Mouse (Mus musculus): ENCODE results near the gene Ubl4b.

Ubl4b gene

DNA sequence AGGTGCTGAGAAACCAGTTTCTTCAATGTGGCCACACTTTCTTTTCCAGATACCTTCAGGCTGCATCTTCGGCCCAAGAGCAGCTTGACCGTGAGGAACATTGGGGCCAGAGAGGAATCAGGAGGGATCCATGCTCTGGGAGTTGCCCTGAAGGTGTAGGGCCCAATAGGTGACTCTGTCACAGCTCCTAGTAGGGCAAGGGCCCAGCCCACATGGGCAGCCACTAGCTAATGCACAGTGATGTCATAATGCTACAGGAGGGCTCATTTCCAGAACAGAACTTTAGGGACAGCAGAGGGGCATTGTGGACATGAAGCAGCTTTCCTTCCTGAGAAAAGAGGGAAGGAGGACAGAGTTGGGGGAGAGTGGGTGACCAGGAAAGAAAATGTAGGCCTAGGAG, at the start of gene Ubl4b:
Ubl4b (minus strand) TSS at position 232 of the 400 bp plus-strand sequence.
- no peak for DNase-seq

DNA sequence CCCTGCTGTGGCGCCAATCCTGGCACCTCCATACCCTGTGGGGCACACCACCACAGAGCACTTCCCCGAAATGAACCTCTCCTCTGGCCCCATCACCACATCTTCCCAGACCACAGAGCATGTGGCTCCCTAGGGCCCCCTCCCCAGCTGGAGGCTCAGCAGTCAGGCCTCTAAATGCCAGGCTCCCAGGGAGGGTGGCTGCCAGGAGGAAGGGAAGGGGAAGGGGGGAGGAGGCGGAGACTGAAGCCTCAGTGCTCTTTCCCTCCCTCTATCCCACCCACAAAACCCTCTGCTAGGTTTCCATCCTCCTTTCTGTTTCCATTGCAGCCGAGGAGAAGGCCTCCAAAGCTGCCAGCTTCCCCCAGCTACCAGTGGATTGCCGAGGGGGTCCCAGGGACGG, 45.3 kb upstream of the Ubl4b start:
- no peak for DNase-seq

DNA sequence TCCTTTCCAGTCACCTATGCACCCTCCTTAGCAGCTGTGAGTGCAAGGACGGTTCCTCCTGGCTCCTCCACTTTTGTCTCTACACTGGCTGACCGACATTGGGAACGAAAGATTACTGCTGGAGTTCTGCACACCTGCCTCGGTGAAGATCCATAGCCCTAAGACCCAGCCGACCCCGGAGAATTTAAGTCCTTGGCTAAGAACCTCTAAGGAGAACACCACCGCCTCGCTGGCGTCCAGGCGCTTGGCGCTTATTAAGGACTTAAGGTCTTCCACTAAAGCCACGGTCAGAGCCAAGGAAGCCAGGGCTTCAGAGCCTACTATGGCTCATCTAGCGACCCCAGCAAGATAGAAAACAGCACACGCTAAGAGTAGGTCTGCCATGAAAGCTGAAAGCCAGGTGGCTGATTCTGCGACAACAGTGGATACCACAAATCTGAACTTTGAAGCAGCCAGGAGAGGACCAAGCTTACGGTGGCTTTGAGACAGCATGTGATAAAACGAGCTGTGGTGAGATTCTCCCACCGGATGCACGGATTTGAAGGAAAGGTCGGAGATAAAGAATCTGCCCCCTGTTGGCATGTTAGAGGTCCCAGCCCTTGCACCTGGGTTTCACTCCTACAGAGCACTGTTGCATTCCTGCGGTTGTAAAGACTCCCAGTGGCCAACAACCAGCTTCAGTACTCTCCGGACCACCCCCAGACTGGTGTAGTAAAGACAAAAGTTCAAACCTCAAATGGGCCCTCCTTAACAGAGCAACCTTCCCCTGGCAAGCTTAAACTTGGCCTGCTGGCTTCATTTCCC, 42.9 kb upstream of the Ubl4b start:
- peak; percentile 52 for DNase-seq

DNA sequence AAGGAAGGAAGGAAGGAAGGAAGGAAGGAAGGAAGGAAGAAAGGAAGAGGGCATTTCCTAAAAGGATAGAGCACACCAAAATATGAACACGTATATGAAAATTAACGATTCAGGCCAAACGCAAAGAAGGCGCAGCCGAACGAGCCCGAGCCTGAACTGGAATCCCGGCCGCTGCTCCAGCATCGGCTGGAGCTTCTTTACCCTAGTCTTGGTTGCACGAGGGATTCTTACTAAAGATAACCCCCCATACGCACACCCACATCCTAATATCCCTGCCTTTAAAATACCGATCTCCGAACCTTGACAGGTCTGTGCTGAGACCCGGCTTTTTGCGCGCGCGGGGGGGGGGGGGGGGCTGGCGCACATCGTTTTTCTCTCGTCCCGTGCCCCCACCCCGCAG, 42.3 kb upstream of the Ubl4b start:
- DNase-seq, result no peak

DNA sequence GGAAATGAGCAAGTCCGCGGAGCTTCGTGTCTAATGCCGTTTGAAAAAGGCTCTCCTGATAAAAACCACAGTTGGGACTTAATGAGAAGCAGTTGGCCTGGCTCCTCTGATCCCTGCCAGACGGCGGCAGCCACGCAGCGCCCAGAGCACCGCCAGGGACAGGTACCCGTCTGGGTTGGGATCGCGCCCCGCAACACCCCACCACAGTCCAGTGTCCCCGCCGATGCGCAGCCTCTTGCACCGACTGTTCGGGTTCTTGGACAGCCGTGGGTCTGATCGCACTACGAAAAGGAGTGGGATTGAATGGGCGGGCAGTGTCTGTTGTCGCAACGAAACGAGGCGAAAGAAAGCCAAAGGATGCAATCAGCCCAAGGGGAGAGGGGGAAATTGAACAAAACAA, 41.7 kb upstream of the Ubl4b start:
- DNase-seq, result peak; percentile 64

DNA sequence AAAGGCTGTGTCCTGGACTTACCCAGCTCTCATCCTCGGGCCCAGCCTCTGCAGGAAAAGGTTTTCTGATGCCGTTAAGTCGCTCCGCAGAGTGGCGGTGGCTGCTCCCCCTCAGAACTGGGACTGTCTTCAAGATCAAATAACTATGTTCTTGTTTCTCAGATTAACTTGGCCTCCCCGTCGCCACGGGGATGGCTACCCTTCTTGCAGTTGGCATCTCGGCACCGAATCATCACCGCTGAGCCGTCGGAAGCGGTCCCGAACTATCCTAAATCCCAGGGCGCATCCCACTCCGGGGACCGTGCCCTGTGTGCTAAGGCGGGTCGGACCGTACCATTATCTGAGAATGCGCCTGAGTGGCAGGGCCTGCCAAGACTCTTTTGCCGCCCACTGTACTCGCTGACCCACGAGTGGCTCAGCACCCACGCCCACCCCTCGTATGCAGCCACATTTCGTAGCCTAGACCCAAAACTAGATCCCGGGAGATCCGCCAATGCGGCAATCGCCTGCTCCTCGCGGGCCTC, 41.1 kb upstream of the Ubl4b start:
- peak; percentile 62 for DNase-seq

DNA sequence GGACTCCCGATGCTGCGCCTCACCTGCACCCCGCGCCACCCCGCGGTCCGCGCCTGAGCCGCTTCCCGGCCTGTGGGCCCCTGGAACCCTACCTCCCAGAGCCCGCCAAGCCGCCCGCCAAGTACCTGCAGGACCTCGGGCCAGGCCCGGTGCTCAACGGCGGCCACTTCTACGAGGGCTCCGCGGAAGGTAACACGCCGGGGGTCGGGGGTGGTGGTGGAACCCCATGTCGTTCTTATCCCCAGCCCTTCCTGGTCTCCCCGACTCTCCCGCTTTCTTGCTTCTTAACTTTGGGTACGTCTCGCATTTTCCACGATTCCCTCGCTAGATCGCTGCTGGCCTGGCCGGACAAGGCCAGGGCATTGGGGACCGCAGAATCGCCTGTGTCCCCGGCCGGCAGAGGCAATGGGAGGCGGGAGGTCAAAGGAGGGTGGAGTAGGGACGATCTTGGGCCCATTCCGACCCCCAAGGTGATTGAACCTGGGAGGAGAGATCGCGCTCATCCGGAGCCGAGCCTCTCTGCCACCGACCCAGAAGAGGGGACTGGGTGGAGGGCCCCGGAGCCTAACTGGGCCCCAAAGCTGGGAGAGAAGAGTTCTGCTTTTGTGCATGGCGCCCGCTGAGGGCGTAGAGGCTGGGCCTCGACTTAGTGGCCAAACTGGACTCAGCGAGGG, 40.5 kb upstream of the Ubl4b start:
- peak; percentile 32 for DNase-seq

DNA sequence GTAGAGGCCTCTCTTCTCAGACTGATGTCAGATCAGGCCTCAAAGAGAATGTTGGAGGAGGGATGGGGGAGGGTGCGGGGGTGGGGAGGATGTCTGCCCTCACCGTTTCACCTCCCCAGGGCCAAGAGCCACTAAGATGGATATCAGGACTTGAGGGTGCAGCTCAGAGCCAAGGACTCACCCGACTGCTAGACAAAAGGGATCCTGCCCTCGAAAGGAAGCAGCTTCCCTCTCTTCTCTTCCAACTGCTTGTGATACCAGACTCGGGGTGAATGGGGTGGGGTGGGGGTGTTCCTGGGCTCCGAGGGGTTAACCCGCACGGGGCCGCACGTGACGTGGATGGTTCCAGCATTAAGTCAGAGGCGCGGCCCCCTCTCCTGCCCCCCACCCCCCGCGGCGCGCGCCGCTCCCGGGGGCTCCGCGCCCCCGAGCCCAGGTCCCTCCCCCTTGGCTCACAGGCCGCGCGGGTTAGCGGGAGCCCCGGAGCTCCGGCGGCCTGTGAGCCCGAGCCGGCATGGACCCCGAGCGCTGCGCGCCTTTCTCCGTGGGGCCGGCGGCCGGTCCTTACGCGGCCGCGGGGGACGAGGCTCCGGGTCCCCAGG, 39.9 kb upstream of the Ubl4b start, which contains the start of gene Alx3:
Alx3 (plus strand) TSS at position 370 of the 602 bp plus-strand sequence.
- DNase-seq, result peak; percentile 52

DNA sequence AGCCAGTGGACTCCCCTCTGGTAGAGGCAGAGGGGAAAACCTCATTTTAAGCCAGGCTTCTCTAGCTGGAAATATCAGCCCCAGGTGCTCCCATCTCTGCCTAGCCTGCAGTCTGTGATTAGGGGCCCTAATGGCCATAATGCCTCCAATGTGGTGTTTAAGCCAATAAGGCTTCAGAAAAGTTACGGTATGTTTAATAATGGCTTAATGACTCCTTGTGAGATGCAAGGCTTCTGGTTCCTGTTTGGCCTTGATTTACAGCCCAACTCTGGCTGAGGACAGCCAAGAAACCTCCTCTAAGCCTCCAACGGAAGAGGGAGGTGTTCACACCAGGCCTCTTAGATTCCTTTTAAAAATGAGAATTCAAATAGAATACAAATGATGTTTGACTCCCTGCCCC, 38.8 kb upstream of the Ubl4b start:
- DNase-seq, result no peak

DNA sequence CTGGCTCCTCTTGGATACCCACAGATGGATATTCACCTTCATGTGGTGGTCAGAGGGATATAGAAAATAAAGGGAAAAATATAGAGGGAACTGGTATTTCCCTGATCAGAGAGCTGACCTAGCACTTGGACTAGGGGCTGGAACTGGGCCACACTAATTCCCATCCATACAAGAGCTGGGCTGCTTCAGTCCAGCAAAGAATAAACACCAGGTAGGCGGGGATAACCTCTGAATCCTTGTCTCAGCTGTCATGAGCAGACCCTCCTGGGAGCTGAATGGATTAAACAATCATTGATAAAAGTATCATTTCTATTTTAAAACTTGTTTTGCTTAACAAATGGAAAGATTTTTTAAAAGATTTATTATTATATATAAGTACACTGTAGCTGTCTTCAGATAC, 36.7 kb upstream of the Ubl4b start:
- no peak for DNase-seq

DNA sequence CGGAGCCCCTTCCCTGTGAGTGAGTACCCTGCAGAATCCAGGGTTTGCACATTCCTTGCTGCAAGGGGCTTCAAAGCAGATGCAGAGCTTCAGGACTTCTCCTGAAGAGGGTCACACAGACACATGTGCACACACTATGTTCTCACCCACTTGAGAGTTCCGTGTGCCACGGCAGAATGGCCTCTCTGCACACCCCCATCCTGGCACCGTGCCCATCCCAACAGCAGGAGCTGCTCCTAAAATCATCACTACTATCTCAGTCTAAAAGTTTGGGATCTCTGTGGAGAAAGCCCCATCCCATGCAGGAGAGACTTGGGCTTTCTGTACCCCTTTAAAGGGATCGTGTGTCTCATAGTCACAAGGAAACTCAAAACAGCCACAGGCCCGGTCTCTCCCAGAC, 31.6 kb upstream of the Ubl4b start:
- DNase-seq, result no peak

DNA sequence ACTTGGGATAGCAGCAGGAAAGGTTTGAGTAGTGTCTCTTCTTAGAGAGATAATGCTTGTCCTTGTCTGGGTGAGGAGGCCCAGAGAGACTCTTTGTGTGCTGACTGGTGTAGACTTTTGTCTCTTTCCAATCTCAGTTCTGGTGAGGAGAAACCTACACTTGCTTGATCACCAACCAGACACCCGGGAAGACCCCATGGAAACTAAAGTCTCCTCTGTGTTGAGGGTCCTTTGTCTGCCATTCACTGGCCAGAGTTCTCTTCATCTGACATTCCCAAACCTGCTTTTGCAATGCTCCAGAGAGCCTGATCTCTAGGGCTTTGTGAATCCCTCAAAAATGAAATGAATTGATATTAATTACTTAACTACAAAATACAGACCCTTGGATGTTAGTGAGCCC, 29.0 kb upstream of the Ubl4b start:
- no peak for DNase-seq

DNA sequence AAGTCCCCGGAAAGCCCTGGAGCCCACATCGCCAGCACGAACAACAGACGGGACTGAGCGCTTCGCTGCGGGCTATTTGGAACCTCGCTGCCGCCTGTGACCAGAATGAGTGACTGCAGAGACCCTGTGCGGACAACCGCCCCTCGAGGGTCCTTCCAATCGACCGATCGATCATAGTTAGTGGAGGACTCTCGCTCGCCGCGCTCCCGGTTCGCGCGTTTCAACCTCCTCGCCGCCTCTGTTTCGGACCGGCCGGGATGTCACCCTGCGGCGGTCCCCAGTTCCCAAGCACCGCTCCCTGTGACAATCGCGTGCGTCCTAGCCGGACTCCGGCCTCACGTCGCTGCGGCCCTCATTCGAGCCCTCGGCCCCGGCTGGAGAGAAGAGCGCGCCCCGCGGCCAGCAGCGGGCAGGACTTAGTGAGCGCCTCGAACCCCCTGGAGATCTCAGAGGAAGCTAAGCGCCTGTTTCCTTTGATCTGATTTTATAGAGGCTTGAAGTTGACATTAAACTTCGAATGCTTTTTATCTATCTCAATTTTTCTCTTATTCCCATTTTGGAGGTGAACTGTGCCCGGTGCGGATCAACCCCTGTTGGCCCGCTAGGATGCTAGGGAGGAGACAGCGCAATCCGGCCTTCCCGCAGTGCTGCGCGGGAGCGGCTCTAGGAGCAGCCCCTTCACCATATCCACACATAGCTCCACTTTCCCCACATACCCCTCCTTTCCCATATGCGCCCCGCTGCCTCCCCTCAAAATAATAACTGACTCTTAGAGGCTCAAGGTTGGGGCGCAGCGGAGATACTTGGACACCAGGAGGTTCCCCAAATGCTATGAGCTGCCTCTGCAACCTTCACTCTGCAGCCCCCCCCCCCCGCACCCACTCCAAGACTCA, 28.2 kb upstream of the Ubl4b start:
- peak; percentile 62 for DNase-seq

DNA sequence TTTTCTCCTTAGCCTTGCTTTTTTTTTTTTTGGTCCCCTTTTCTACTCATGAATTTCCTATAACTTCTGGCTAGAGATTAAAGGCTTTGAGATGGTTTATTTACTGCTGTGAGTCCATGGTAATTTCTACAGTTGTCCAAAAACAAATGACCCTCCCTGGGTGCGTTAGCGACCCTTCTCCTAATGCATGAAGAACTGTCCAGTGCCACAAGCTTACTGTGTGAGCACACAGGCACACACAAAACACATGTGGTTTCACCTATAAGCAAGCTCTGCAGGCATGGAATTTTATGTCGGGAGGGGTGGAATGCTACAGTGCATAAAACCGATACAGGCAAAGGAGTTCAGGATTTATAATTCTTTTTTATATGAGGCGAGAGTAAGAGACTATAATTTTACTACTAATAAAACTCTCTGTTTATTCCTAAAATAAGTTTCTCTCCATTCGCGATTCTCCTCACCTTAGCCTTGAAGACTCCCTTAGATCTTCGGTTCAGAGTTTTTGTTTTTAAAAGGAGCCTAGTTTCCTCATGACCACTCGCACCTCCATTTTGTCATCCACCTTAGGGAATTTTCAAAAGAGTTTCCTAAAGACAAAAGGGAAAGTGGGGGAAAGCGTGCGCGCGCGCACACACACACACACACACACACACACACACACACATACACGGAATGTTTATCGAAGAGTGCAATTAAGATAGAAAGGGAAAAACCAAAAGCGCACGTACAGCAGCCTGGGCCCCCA, 27.4 kb upstream of the Ubl4b start:
- no peak for DNase-seq

DNA sequence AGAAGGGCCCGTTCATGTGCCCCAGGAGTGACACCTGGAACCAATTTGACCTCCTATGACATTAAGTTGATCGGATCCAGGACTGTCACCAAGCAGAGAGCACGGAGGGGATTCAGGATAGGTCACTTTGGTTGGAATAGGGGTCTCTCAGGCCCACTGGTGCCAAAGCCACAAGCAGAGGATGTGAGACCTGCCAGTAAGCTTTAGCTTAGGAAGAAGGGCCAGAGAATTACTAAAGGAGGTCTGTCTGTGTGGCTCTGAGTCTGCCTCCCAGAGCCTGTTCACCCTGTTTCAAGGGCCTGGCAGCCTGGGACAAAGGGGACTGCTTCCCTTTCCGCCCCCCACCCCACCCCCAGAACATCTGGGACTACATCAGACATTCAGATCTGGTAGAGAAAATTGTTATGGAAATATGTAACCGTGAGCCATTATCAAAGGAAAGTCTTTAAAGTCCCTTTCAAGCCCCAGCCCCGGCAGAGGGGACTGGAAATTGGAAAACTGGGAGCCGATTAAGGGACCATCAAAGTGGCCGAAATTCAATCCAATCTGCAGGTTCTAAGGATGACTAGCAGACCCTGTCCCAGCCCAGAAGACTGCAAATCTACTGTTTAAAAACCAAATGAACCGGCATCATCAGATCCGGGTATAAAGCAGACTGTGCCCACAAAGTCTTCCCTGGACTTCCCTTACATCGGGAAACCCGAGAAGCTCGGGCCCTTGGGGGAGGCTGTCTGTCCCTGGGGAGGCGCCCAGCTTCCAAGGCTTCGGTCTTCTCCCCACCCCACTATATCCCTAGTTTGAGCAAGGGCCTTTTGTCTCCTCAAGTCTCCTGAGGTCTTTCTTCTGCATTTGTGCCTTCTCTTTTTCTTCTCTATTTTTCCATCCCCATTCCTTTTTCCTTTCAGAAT, 26.5 kb upstream of the Ubl4b start:
- no peak for DNase-seq

DNA sequence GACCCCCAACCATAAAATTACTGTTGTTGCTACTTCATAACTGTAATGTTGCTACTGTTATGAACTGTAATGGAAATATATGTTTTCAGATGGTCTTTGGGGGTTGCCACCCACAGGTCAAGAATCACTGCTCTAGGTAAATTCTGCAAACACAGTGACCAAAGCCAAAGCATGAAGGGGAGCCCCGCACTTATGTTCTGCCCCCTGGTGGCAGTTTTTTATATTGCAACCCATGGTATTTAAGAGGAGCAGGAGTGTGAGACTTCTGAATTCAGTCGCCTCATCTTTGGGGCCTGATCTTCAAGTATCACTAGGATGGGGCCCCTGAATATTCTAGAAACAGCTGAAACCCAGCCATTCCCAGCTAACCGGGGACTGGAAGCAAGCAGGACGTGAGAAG, 24.6 kb upstream of the Ubl4b start:
- DNase-seq, result peak; percentile 81

DNA sequence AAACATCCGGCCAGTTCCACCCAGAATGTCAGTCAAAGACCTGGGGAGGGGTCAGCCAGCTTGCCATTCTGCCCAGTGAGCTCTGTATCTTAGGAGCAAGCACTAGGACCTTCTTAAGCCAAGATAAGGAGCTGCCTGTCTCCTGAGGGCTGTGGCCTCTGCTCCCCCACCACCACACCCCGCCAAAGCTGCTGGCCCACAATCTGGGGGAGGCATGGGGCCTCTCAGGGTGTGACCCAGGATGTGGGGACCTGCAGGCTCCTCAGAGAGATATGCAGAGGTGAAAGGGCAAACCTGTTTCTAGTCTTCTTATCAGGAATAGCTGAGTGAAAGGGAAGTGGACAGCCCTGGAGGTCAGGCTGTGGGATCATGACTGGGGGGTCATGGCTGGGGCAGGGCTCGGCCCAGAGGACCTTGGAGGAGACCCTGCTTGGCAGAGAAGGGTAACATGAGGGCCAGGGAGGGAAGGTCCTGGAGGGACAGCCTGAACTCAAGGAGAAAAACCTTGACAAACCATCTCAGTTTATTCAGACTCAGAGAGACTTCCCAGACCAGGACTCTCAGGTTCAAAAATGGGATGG, 23.0 kb upstream of the Ubl4b start:
- DNase-seq, result no peak

DNA sequence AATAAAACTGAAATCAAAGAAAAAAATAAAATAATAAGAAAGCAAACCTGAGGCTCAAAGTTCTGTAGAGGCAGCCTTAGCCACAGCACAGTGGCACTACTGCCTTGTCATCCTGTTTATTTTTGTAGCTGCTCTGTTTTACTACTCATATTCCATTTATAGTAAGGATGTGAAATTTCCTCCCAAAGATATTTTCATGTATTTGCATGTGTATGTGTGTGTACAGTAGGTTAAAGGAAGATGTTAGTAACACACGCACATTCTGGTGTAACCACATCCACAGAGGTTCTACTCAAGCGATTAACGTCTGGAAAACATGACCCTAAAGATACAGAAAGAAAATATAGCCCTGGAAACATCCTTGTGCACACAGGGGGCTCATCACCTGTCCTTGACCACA, 21.9 kb upstream of the Ubl4b start:
- no peak for DNase-seq

DNA sequence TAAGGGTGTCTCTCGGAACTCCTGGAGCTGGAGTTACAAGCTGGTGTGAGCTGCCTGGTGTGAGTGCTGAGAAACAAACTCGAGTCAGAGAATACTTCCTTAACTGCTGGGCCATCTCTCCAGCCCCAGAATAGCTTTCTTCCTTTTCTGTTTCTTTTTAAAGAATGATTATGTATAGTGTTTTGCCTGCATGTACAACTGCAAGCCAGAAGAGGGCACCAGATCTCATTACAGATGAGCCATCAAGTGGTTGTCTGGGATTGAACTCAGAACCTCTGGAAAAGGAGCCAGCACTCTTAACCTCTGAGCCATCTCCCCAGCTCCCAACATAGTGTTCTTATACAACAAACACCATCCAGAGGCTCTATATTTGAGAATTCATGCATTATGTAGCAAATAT, 16.3 kb upstream of the Ubl4b start:
- DNase-seq, result no peak

DNA sequence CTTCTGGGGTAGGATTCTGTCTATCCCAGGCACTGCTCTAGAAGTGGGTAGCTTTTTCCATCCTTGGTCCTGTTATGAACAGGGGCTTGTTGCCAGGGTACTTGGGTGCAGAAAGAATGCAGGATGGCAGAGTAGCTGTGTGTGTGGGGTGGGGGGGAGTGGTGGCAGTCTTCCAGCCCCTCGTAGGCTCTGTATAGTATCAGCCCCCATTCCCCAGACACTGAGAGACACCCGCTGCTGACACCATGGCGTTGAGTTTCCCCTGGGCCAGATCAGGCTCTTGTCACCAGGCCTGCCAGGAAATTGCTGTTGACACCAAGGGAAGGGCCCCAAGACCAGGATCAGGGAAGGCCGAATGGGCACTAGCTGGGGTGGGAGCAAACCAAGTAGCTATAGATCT, 13.8 kb upstream of the Ubl4b start:
- no peak for DNase-seq

DNA sequence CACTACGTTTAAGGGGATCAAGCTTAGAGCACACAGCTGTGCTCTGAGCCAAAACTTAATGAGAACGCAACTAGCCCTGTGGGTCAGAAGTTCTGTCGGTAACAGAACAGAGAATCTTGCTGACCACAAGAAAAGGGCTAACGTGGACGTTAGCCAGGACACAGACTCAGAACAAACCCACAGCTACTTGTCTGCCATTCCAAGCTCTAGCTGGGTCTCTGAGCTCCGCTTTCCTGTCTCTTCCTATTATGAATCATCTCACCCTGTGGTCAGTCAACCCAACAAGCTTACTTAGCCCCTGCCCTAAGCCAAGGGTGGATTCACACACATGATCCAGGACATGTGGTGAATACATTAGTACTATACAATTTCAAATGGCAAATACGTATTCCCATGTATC, 12.9 kb upstream of the Ubl4b start:
- no peak for DNase-seq

Data from retina, postnatal 1 day (tissue).